Comparison of ENCODE assay signal across 25 mouse cellular contexts in the genomic region with DNA sequence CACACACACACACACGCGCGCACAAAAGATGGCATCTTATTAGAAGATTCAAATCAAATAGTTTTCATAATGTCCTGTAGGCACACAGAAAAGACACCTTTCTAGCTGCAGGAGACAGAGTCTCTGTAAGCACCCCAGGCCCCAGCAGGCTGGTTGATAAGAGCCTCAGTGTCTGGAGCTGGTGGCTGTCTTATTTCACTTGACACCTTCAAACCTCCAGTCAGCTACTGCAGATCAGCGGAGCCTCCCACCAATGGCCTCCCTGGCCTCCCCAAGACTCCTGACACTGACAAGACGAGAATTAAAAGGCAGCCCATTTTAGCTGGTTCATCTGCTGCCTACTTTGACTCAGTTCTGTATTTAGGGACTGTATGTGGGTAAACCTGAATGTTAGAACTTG. TPM values are rescaled to one million over a fixed set of nuclear protein-coding genes. Genes with fewer than 3 reads are reported as not detected.
A peak's percentile ranks its signal among the peaks of the same experiment; 100 is the strongest.
DNase-seq lines count a peak whose midpoint lies in the region; ATAC-seq lines count a peak whose summit lies in the region.
"Had no signal": no experiment of that assay in that cellular context is flagged by ENCODE, and none has a peak within 500 bp of the region (broad histone marks: within the 10 kb centered on the region; RNA-seq: fewer than 3 reads in every experiment).

No protein-coding gene starts in this region.

- H3K9ac ChIP-seq in heart, embryonic 16.5 days (ENCODE audit: low read length): 0 out of 2 replicates have a peak overlapping the region, but pooled peaks have one; percentile 37
- H3K9ac ChIP-seq in kidney, embryonic 16.5 days (replicated peaks; ENCODE audit: low read length): no peak overlapping the region
- no peak overlapping the region for H3K9ac ChIP-seq in hindbrain, embryonic 11.5 days (ENCODE audit: low read depth, low read length)
- H3K9ac ChIP-seq: forebrain, embryonic 15.5 days; hindbrain, embryonic 14.5 days; limb, embryonic 13.5 days; liver, embryonic 13.5 days; midbrain, embryonic 13.5 days had no signal

- 27% methylated on average over 5 of the region's 5 CpGs for WGBS in heart, embryonic 10.5 days
- 29% methylated on average over 5 of the region's 5 CpGs for WGBS in heart, embryonic 16.5 days
- WGBS in kidney, embryonic 16.5 days: 80% methylated on average over 5 of the region's 5 CpGs
- WGBS in hindbrain, embryonic 11.5 days: 84% methylated on average over 5 of the region's 5 CpGs

- ATAC-seq in heart, embryonic 16.5 days (replicated peaks; ENCODE audit: extremely low read depth, insufficient read depth, low FRiP score): peak; percentile 91
- no peak for ATAC-seq in kidney, embryonic 16.5 days (ENCODE audit: low FRiP score, low TSS enrichment)
- no peak for ATAC-seq in hindbrain, embryonic 11.5 days (ENCODE audit: low FRiP score)
- ATAC-seq: forebrain, embryonic 15.5 days; inflammation-experienced regulatory T-cells, adult 6 months; midbrain, embryonic 13.5 days had no signal

- H3K27ac ChIP-seq in heart, embryonic 10.5 days: peak overlapping the region; percentile 93
- peak overlapping the region; percentile 96 for H3K27ac ChIP-seq in heart, embryonic 16.5 days (ENCODE audit: low read length)
- H3K27ac ChIP-seq in kidney, embryonic 16.5 days (ENCODE audit: low read length): no peak overlapping the region
- no peak overlapping the region for H3K27ac ChIP-seq in hindbrain, embryonic 11.5 days (ENCODE audit: low read depth, low read length)
- H3K27ac ChIP-seq: forebrain, embryonic 15.5 days; hindbrain, embryonic 14.5 days; limb, embryonic 13.5 days; liver, embryonic 13.5 days; midbrain, embryonic 13.5 days; stomach, postnatal 0 days had no signal

- peak overlapping the region; percentile 35; the same call in 1 of the 2 replicates for H3K4me3 ChIP-seq in heart, embryonic 10.5 days
- H3K4me3 ChIP-seq in heart, embryonic 16.5 days (ENCODE audit: low read length): no peak overlapping the region
- H3K4me3 ChIP-seq in kidney, embryonic 16.5 days (ENCODE audit: low read length): no peak overlapping the region
- no peak overlapping the region for H3K4me3 ChIP-seq in hindbrain, embryonic 11.5 days (ENCODE audit: low read depth, low read length)
- H3K4me3 ChIP-seq: forebrain, embryonic 15.5 days; limb, embryonic 13.5 days; liver, embryonic 13.5 days; megakaryocyte, embryonic 14.5 days; midbrain, embryonic 13.5 days had no signal

- no peaks in the 10 kb centered on the region for H3K27me3 ChIP-seq in heart, embryonic 10.5 days (ENCODE audit: insufficient read depth, poor library complexity, severe bottlenecking)
- no peaks in the 10 kb centered on the region for H3K27me3 ChIP-seq in heart, embryonic 16.5 days (ENCODE audit: control insufficient read depth, insufficient read depth, low read length)
- no peaks in the 10 kb centered on the region for H3K27me3 ChIP-seq in kidney, embryonic 16.5 days (ENCODE audit: insufficient read depth, low read length)
- H3K27me3 ChIP-seq in hindbrain, embryonic 11.5 days (ENCODE audit: control insufficient read depth, insufficient read depth, low read length): no peaks in the 10 kb centered on the region
- H3K27me3 ChIP-seq: forebrain, embryonic 15.5 days; limb, embryonic 13.5 days; liver, embryonic 13.5 days; megakaryocyte, embryonic 14.5 days; midbrain, embryonic 13.5 days had no signal

- DNase-seq in heart, embryonic 10.5 days (ENCODE audit: low spot score): peak; percentile 96
- DNase-seq in heart, postnatal 36 days: no peak
- DNase-seq in MN1 (ENCODE audit: low spot score): peak; percentile 18
- DNase-seq in forelimb bud, embryonic 11.5 days (ENCODE audit: low read depth, low spot score): peak; percentile 33
- no peak for DNase-seq in urinary bladder, postnatal 25 days (ENCODE audit: low spot score)
- no peak for DNase-seq in hindbrain, embryonic 11.5 days (ENCODE audit: low spot score)
- DNase-seq: adrenal gland, postnatal 10 days; cerebellum, adult 18-20 months; cerebellum, postnatal 14 days; gastrocnemius, postnatal 10 days; kidney, adult 18-20 months; kidney, postnatal 10 days; liver, embryonic 13.5 days; lung, postnatal 14 days; thymus, adult 2 months; thymus, postnatal 4 days had no signal

- H3K9me3 ChIP-seq in heart, embryonic 10.5 days: no peaks in the 10 kb centered on the region
- no peaks in the 10 kb centered on the region for H3K9me3 ChIP-seq in heart, embryonic 16.5 days (replicated peaks; ENCODE audit: control insufficient read depth, low read length)
- H3K9me3 ChIP-seq in kidney, embryonic 16.5 days (ENCODE audit: low read length): no peaks in the 10 kb centered on the region
- no peaks in the 10 kb centered on the region for H3K9me3 ChIP-seq in hindbrain, embryonic 11.5 days (ENCODE audit: control insufficient read depth, low read length)
- H3K9me3 ChIP-seq: forebrain, embryonic 15.5 days; limb, embryonic 13.5 days; liver, embryonic 13.5 days; megakaryocyte, embryonic 14.5 days; midbrain, embryonic 13.5 days had no signal

- peak overlapping the region; percentile 47 for H3K4me2 ChIP-seq in heart, embryonic 16.5 days (ENCODE audit: low read depth, low read length)
- H3K4me2 ChIP-seq in kidney, embryonic 16.5 days (replicated peaks; ENCODE audit: low read depth, low read length): no peak overlapping the region
- H3K4me2 ChIP-seq in hindbrain, embryonic 11.5 days (replicated peaks; ENCODE audit: low read depth, low read length): no peak overlapping the region
- H3K4me2 ChIP-seq: forebrain, embryonic 15.5 days; hindbrain, embryonic 14.5 days; limb, embryonic 13.5 days; liver, embryonic 13.5 days; midbrain, embryonic 13.5 days had no signal

- H3K36me3 ChIP-seq in heart, embryonic 10.5 days: 0 out of 2 replicates have a peak, but pooled peaks cover 4% of the 10 kb centered on the region
- H3K36me3 ChIP-seq in heart, embryonic 16.5 days (ENCODE audit: control insufficient read depth, insufficient read depth): no peaks in the 10 kb centered on the region
- no peaks in the 10 kb centered on the region for H3K36me3 ChIP-seq in kidney, embryonic 16.5 days (ENCODE audit: insufficient read depth, low read length)
- H3K36me3 ChIP-seq in hindbrain, embryonic 11.5 days (ENCODE audit: control insufficient read depth, insufficient read depth, low read length): peaks cover 2% of the 10 kb centered on the region; the same call in 1 of the 2 replicates
- H3K36me3 ChIP-seq: forebrain, embryonic 15.5 days; liver, embryonic 13.5 days had no signal

- intact Hi-C loops in heart, postnatal 36 days (cut with DNase I): no loop called here

- H3K4me1 ChIP-seq in heart, embryonic 10.5 days: peaks cover 77% of the 10 kb centered on the region
- peaks cover 58% of the 10 kb centered on the region for H3K4me1 ChIP-seq in heart, embryonic 16.5 days (ENCODE audit: control insufficient read depth, insufficient read depth, low read length)
- peaks cover 9% of the 10 kb centered on the region for H3K4me1 ChIP-seq in kidney, embryonic 16.5 days (ENCODE audit: insufficient read depth, low read length)
- H3K4me1 ChIP-seq in hindbrain, embryonic 11.5 days (replicated peaks; ENCODE audit: control insufficient read depth, insufficient read depth, low read length): no peaks in the 10 kb centered on the region
- H3K4me1 ChIP-seq: forebrain, embryonic 15.5 days; midbrain, embryonic 13.5 days had no signal

RNA-seq across cellular contexts. Expression of gene Kif13a, which starts 11.2 kb away (rescaled TPM):
- polyA plus RNA-seq in heart, embryonic 10.5 days (2016; fragmentation: Nextera tagmentation; extraction: Ambion mirVana): 29.1 and 46.4 TPM in 2 replicates
- 100 to 1,000 TPM; 109 to 112 TPM for total RNA-seq in heart, postnatal 36 days (2021)
- polyA plus RNA-seq in heart, embryonic 16.5 days (2015; fragmentation: Nextera tagmentation; extraction: Ambion mirVana): 17.8 and 30.0 TPM in 2 replicates
- polyA plus RNA-seq in kidney, embryonic 16.5 days (2015; fragmentation: Nextera tagmentation; extraction: Ambion mirVana): 8.1 and 10.1 TPM in 2 replicates
- 14.5 and 17.4 TPM in 2 replicates for polyA plus RNA-seq in hindbrain, embryonic 11.5 days (2014; fragmentation: Nextera tagmentation; extraction: Ambion mirVana)

Comparison
In these comparisons a context has a peak if more than half of its experiments do, and no peak if none do; other contexts are left out.
1. DNase-seq: peak in heart, embryonic 10.5 days (single experiment), MN1 (single experiment) and forelimb bud, embryonic 11.5 days (single experiment); none in heart, postnatal 36 days (0 of 2), urinary bladder, postnatal 25 days (single experiment) and hindbrain, embryonic 11.5 days (single experiment).
2. H3K27ac ChIP-seq: peak in heart, embryonic 10.5 days (single experiment) and heart, embryonic 16.5 days (single experiment); none in kidney, embryonic 16.5 days (single experiment) and hindbrain, embryonic 11.5 days (single experiment).